Mouse (Mus musculus): ENCODE results near the gene Sec31a. TPM values are rescaled to one million over a fixed set of nuclear protein-coding genes. Genes with fewer than 3 reads are reported as not detected.

The Sec31a gene
- polyA plus RNA-seq, 1 experiment from 2014 or later, result 119 TPM

GRCm38 (mm10) chr5:100369825-100370459 is 46.1 kb downstream of the Sec31a start:
- no peak for ATAC-seq (ENCODE audit: insufficient read depth, low FRiP score, low TSS enrichment)
- no peaks in the 10 kb centered on the region for H3K27me3 ChIP-seq (ENCODE audit: control insufficient read depth, insufficient read depth, low read length)
- no peak overlapping the region for H3K27ac ChIP-seq (ENCODE audit: low read depth, low read length)
- H3K4me2 ChIP-seq (ENCODE audit: low read depth), result no peak overlapping the region
- H3K36me3 ChIP-seq (ENCODE audit: control insufficient read depth, insufficient read depth, low read length), result peaks cover 10% of the 10 kb centered on the region
- H3K4me1 ChIP-seq (ENCODE audit: control insufficient read depth, insufficient read depth, low read length), result no peaks in the 10 kb centered on the region
- H3K9me3 ChIP-seq (ENCODE audit: control insufficient read depth, low read length), result no peaks in the 10 kb centered on the region
- no peak for DNase-seq (ENCODE audit: low spot score)
- WGBS, result 93% methylated on average over 11 of the region's 11 CpGs
- no peak overlapping the region for H3K4me3 ChIP-seq (ENCODE audit: low read depth, low read length)
- no peak overlapping the region for H3K9ac ChIP-seq (ENCODE audit: low read length)

- DNase-seq (ENCODE audit: low spot score) (no peak), ATAC-seq (ENCODE audit: insufficient read depth, low FRiP score, low TSS enrichment) (no peak)
- Histone ChIP-seq H3K4me2 (ENCODE audit: low read depth) (no peak overlapping the region), H3K27me3 (ENCODE audit: control insufficient read depth, insufficient read depth, low read length) (no peaks in the 10 kb centered on the region), H3K9me3 (ENCODE audit: control insufficient read depth, low read length) (no peaks in the 10 kb centered on the region), H3K27ac (ENCODE audit: low read depth, low read length) (no peak overlapping the region), H3K36me3 (ENCODE audit: control insufficient read depth, insufficient read depth, low read length) (peaks cover 10% of the 10 kb centered on the region), H3K9ac (ENCODE audit: low read length) (no peak overlapping the region), H3K4me1 (ENCODE audit: control insufficient read depth, insufficient read depth, low read length) (no peaks in the 10 kb centered on the region), H3K4me3 (ENCODE audit: low read depth, low read length) (no peak overlapping the region)
- 92% methylated on average over 6 of the region's 6 CpGs for WGBS
Observed at GRCm38 (mm10) chr5:100369093-100369492, 46.9 kb downstream of the Sec31a start.

DNA sequence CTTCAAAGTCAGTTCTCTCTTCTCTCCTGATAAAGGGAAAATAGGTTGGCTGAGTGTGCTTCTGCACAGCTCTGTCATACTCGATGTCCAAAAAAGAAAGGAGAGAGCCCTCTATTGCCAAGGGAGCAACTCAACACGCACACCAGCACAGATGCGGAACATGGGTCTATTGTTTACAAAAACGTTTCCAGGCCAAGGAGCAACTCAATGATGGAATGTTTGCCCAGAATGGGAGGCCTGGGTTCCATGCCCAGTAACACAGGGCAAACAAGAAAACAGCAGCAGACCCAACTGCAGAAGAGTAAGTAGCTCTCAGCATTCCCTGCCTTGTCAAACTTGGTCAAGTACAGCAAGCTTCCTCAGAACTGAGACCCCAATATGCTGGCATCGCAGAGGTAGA is 47.5 kb downstream of the Sec31a start:
- H3K4me3 ChIP-seq (ENCODE audit: low read depth, low read length), result no peak overlapping the region
- WGBS, result 86% methylated on average over 5 of the region's 5 CpGs

GRCm38 (mm10) chr5:100367051-100367450 is 49.0 kb downstream of the Sec31a start:
- no peak for DNase-seq (ENCODE audit: low spot score)
- Histone ChIP-seq H3K4me1 (ENCODE audit: control insufficient read depth, insufficient read depth, low read length) (no peaks in the 10 kb centered on the region), H3K36me3 (ENCODE audit: control insufficient read depth, insufficient read depth, low read length) (peaks cover 10% of the 10 kb centered on the region), H3K27ac (ENCODE audit: low read depth, low read length) (no peak overlapping the region), H3K9me3 (ENCODE audit: control insufficient read depth, low read length) (no peaks in the 10 kb centered on the region), H3K9ac (ENCODE audit: low read length) (no peak overlapping the region), H3K4me3 (ENCODE audit: low read depth, low read length) (no peak overlapping the region), H3K27me3 (ENCODE audit: control insufficient read depth, insufficient read depth, low read length) (no peaks in the 10 kb centered on the region), H3K4me2 (ENCODE audit: low read depth) (no peak overlapping the region)
- 94% methylated on average over 2 of the region's 2 CpGs for WGBS
- ATAC-seq (ENCODE audit: insufficient read depth, low FRiP score, low TSS enrichment), result no peak

More for the DNA sequence above, 47.5 kb downstream of the Sec31a start:
- H3K27me3 ChIP-seq (ENCODE audit: control insufficient read depth, insufficient read depth, low read length), result no peaks in the 10 kb centered on the region
- no peaks in the 10 kb centered on the region for H3K4me1 ChIP-seq (ENCODE audit: control insufficient read depth, insufficient read depth, low read length)
- peaks cover 13% of the 10 kb centered on the region for H3K36me3 ChIP-seq (ENCODE audit: control insufficient read depth, insufficient read depth, low read length)
- H3K27ac ChIP-seq (ENCODE audit: low read depth, low read length), result no peak overlapping the region
- H3K9ac ChIP-seq (ENCODE audit: low read length), result no peak overlapping the region
- no peaks in the 10 kb centered on the region for H3K9me3 ChIP-seq (ENCODE audit: control insufficient read depth, low read length)
- no peak for ATAC-seq (ENCODE audit: insufficient read depth, low FRiP score, low TSS enrichment)
- DNase-seq (ENCODE audit: low spot score), result no peak
- H3K4me2 ChIP-seq (ENCODE audit: low read depth), result no peak overlapping the region

DNA sequence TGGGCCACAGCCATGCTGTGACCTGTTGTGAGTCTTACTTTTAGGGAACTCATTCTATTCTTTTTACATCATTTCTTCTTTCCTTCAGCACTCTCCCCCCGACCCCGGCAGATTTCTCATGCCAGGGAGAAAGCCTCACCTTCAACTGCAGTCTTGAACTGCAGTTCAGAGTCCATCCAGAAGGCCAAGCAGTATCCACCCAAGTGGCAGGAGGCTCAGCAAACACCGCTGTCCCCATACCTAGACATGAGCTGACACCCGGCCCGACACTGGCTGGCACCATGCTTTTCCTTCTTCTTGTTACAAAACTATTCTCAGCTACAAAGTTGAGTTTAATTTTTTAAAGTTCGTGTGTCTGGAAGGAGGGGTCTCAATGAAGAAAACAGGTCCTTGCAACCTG is 55.7 kb downstream of the Sec31a start:
- Histone ChIP-seq H3K27ac (ENCODE audit: low read depth, low read length) (no peak overlapping the region), H3K36me3 (ENCODE audit: control insufficient read depth, insufficient read depth, low read length) (peaks cover 9% of the 10 kb centered on the region), H3K4me2 (ENCODE audit: low read depth) (no peak overlapping the region), H3K9ac (ENCODE audit: low read length) (no peak overlapping the region), H3K27me3 (ENCODE audit: control insufficient read depth, insufficient read depth, low read length) (no peaks in the 10 kb centered on the region), H3K4me1 (ENCODE audit: control insufficient read depth, insufficient read depth, low read length) (no peaks in the 10 kb centered on the region), H3K4me3 (ENCODE audit: low read depth, low read length) (no peak overlapping the region), H3K9me3 (ENCODE audit: control insufficient read depth, low read length) (no peaks in the 10 kb centered on the region)
- no peak for ATAC-seq (ENCODE audit: insufficient read depth, low FRiP score, low TSS enrichment)
- 89% methylated on average over 6 of the region's 6 CpGs for WGBS
- no peak for DNase-seq (ENCODE audit: low spot score)

DNA sequence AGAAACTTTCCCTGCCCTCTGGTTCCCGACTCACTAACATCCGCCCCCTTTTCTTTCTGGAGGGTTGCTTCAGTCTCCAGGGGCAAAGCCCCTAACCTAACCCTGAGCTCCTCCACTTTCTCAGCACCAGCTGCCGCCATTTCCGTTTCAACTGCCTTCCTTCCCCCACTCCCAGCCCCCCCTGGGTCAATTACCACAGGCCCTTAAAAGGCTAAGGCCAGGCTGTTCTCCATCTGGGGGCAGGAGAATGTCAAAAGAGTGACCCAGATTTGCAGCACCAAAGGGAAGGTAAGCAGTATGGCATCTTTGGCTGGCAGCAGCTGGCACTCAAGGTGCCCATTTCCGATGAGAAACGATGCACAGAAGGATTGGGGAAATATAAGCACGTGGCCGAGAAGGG is 57.7 kb downstream of the Sec31a start:
- WGBS, result 38% methylated on average over 8 of the region's 8 CpGs
- Histone ChIP-seq H3K36me3 (ENCODE audit: control insufficient read depth, insufficient read depth, low read length) (peaks cover 4% of the 10 kb centered on the region), H3K4me3 (ENCODE audit: low read depth, low read length) (no peak overlapping the region), H3K27ac (ENCODE audit: low read depth, low read length) (no peak overlapping the region), H3K9ac (ENCODE audit: low read length) (no peak overlapping the region), H3K27me3 (ENCODE audit: control insufficient read depth, insufficient read depth, low read length) (no peaks in the 10 kb centered on the region), H3K4me1 (ENCODE audit: control insufficient read depth, insufficient read depth, low read length) (no peaks in the 10 kb centered on the region), H3K4me2 (ENCODE audit: low read depth) (no peak overlapping the region), H3K9me3 (ENCODE audit: control insufficient read depth, low read length) (no peaks in the 10 kb centered on the region)
- ATAC-seq (ENCODE audit: insufficient read depth, low FRiP score, low TSS enrichment) (no peak), DNase-seq (ENCODE audit: low spot score) (no peak)

DNA sequence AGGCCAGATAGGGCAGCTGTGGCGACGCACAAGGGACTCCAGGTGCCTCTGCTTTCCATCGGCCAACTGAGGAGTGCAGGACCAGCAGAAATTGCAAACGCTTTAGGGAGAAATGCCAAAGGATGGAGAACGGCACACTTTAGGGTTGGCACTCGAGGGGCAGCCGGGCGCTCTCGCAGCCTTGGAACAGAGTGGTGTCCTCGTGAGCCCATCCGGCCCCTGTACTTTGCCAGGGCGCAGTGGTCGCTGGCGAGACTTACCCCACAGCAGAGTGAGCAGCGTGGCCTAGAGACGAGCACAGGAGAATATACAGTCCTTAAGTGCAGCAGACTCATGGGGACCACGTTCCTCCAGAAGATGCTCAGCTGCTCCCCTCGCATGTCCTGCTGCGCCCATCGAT is 61.4 kb downstream of the Sec31a start:
- ATAC-seq (ENCODE audit: insufficient read depth, low FRiP score, low TSS enrichment), result no peak
- H3K36me3 ChIP-seq (ENCODE audit: control insufficient read depth, insufficient read depth, low read length), result no peaks in the 10 kb centered on the region
- no peak for DNase-seq (ENCODE audit: low spot score)
- H3K27ac ChIP-seq (ENCODE audit: low read depth, low read length), result no peak overlapping the region
- H3K4me3 ChIP-seq (ENCODE audit: low read depth, low read length), result no peak overlapping the region
- no peak overlapping the region for H3K9ac ChIP-seq (ENCODE audit: low read length)
- WGBS, result 93% methylated on average over 20 of the region's 20 CpGs
- H3K4me1 ChIP-seq (ENCODE audit: control insufficient read depth, insufficient read depth, low read length), result no peaks in the 10 kb centered on the region
- H3K4me2 ChIP-seq (ENCODE audit: low read depth), result no peak overlapping the region
- no peaks in the 10 kb centered on the region for H3K27me3 ChIP-seq (ENCODE audit: control insufficient read depth, insufficient read depth, low read length)
- H3K9me3 ChIP-seq (ENCODE audit: control insufficient read depth, low read length), result no peaks in the 10 kb centered on the region

GRCm38 (mm10) chr5:100352986-100353848 is 62.8 kb downstream of the Sec31a start:
- Histone ChIP-seq H3K4me3 (ENCODE audit: low read depth, low read length) (no peak overlapping the region), H3K27me3 (ENCODE audit: control insufficient read depth, insufficient read depth, low read length) (no peaks in the 10 kb centered on the region), H3K4me2 (ENCODE audit: low read depth) (no peak overlapping the region), H3K9ac (ENCODE audit: low read length) (no peak overlapping the region), H3K36me3 (ENCODE audit: control insufficient read depth, insufficient read depth, low read length) (no peaks in the 10 kb centered on the region), H3K9me3 (ENCODE audit: control insufficient read depth, low read length) (no peaks in the 10 kb centered on the region), H3K4me1 (ENCODE audit: control insufficient read depth, insufficient read depth, low read length) (no peaks in the 10 kb centered on the region), H3K27ac (ENCODE audit: low read depth, low read length) (no peak overlapping the region)
- DNase-seq (ENCODE audit: low spot score), result no peak
- 69% methylated on average over 10 of the region's 10 CpGs for WGBS
- ATAC-seq (ENCODE audit: insufficient read depth, low FRiP score, low TSS enrichment), result no peak

All from neural tube, embryonic 11.5 days (tissue).